Mouse (Mus musculus): Measurements from ENCODE around the gene Ctf1.

DNA sequence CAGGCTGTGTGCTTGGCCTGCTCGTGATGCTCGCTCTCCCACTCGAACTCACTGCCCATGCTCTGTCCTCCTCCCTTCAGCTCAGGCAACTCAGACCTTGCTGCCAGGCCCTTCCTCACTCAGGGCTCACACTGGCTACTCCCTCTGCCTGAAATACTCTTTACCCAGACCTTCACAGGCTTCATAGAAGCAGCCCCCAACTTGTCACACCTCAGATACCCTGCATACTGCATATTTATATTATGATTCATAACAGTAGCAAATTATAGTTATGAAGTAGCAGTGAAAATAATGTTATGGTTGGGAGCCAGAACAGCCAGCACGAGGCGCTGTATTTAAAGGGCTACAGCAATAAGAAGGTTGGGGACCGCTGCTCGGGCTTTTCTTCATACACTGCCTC lies 23.6 kb upstream of the Ctf1 start:
- TF ChIP-seq CTCF (IDR thresholded peaks at IDR 0.05; ENCODE audit: borderline replicate concordance, insufficient read depth, low read depth, low read length) = no peak
- no peak for TF ChIP-seq POLR2A (IDR thresholded peaks at IDR 0.05; ENCODE audit: borderline replicate concordance, insufficient read depth, low read length)
